Mouse (Mus musculus): Measurements from ENCODE around the gene Masp1. TPM values are rescaled to one million over a fixed set of nuclear protein-coding genes. Genes with fewer than 3 reads are reported as not detected.

The Masp1 gene
- total and polyA plus RNA-seq, 2 experiments: 61.3 to 71.1 TPM

DNA sequence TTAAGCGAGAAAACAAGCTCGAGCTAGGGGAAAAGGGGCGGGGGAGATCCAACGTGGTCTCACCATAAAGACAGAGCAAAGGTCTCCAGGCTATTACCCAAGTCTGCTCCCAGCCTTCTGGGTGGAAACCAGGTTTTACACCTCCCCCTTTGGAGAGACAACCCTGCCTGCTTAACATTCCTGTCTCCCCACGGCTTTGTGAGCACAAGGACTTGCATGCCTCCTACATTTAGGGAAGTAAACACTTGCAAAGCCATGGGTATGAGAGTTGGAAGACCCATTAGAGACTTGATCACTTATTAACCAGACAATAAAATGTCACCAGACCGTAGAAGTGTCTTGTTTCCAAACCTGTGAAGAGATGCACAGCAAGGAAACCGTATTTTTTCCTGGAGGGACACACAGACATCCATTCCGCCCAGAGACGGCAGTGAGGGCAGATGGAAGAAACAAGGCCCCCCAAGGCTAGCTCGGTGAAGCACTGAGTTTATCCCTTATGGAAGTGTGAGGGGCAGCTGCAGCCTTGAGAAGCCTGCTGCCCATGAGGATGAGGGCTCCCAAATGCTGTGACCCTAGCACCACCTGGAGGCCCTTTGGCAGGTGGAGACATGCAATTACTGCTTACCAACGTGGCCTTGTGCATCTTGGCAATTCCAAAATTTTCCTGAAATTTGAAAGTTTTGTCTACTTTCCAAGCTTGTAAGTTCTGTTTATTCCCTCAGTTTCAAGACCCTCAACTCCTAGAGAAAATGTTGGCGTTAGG is 83.0 kb downstream of the Masp1 start:
- no peak overlapping the region for H3K27ac ChIP-seq (replicated peaks; ENCODE audit: insufficient read depth, low read depth, low read length)
- DNase-seq (ENCODE audit: extremely low read depth, low read depth, low spot score): peak; percentile 38
- no peak overlapping the region for H3K9ac ChIP-seq (ENCODE audit: low read depth, low read length)
- H3K27me3 ChIP-seq (ENCODE audit: control insufficient read depth, insufficient read depth, low read length): no peaks in the 10 kb centered on the region
- H3K79me2 ChIP-seq (ENCODE audit: control insufficient read depth, insufficient read depth, low read length): no peaks in the 10 kb centered on the region
- H3K4me3 ChIP-seq (ENCODE audit: insufficient read depth, low read depth, low read length): no peak overlapping the region
- TF ChIP-seq CTCF (IDR thresholded peaks at IDR 0.05; ENCODE audit: low read depth, low read length) (peak; percentile 73), POLR2A (IDR thresholded peaks at IDR 0.05; ENCODE audit: extremely low read depth, insufficient read depth, low read length) (no peak)
- no peaks in the 10 kb centered on the region for H3K36me3 ChIP-seq (ENCODE audit: control insufficient read depth, insufficient read depth, low read length)
- WGBS: 41% methylated on average over 12 of the region's 12 CpGs
- no peaks in the 10 kb centered on the region for H3K4me1 ChIP-seq (ENCODE audit: control insufficient read depth, insufficient read depth, low read length)

DNA sequence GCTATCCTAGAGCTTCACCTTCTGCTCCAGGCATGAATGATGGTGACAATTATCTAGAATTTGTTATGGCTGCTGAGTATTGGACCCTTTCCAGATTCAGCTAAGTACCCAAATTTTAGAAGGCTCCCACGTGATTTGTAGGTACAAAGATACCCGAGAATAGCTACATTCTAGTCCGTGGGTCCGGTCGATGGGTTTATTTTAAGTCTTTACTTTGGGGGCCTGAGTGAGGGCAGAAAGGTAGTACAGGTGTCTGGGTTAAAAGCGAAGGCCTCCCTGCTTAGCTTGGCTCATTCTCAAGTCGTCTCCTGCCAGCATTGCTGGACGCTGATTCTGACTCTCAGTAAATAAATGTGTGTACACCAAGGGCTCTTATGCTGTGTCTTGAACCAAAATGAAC is 90.6 kb downstream of the Masp1 start:
- Histone ChIP-seq H3K27ac (replicated peaks; ENCODE audit: insufficient read depth, low read depth, low read length) (no peak overlapping the region), H3K36me3 (ENCODE audit: control insufficient read depth, insufficient read depth, low read length) (no peaks in the 10 kb centered on the region), H3K4me3 (ENCODE audit: insufficient read depth, low read depth, low read length) (no peak overlapping the region), H3K9ac (ENCODE audit: low read depth, low read length) (no peak overlapping the region), H3K27me3 (ENCODE audit: control insufficient read depth, insufficient read depth, low read length) (no peaks in the 10 kb centered on the region), H3K4me1 (ENCODE audit: control insufficient read depth, insufficient read depth, low read length) (no peaks in the 10 kb centered on the region), H3K79me2 (ENCODE audit: control insufficient read depth, insufficient read depth, low read length) (no peaks in the 10 kb centered on the region)
- 88% methylated on average over 8 of the region's 8 CpGs for WGBS
- no peak for DNase-seq (ENCODE audit: extremely low read depth, low read depth, low spot score)
- TF ChIP-seq POLR2A (IDR thresholded peaks at IDR 0.05; ENCODE audit: extremely low read depth, insufficient read depth, low read length): no peak
- no peak for TF ChIP-seq CTCF (IDR thresholded peaks at IDR 0.05; ENCODE audit: low read depth, low read length)

DNA sequence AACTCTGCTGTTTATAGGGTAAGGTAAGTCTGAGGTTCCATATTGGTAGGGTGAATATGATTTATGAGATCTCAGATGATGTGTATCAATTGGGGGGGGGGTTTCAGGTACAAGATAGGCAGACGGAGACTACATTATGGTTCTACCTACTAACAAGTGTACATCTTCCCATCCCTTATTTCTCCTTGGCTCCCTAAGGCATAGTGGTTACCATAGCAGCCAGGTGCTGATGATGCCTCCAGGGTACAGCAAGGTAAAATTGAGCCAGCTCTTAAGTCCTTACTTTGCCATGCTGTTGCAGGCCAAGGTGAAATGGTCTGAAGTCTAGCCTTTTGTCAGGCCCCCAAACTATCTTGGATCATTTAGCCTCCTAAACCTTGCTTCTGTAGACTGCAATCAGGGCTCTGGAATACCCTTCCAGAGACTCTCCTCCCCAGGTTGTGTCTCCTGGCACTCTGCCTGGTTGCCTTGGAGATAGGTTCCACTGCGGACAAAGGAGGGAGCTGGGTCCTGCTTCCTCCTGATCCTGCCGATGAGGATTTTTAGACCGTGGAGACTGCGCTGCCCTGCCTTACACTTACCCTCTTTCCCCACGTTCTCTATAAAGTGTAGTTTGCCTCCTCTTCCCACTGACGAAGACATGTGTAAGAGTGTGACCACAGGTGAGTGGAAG is 91.8 kb downstream of the Masp1 start, which contains the start of gene Rtp1:
Gene Rtp1 (plus strand): TSS at position 487 of the 673 bp plus-strand sequence.
- H3K79me2 ChIP-seq (ENCODE audit: control insufficient read depth, insufficient read depth, low read length): no peaks in the 10 kb centered on the region
- TF ChIP-seq POLR2A (IDR thresholded peaks at IDR 0.05; ENCODE audit: extremely low read depth, insufficient read depth, low read length) (no peak), CTCF (IDR thresholded peaks at IDR 0.05; ENCODE audit: low read depth, low read length) (no peak)
- H3K4me1 ChIP-seq (ENCODE audit: control insufficient read depth, insufficient read depth, low read length): no peaks in the 10 kb centered on the region
- no peaks in the 10 kb centered on the region for H3K36me3 ChIP-seq (ENCODE audit: control insufficient read depth, insufficient read depth, low read length)
- H3K27ac ChIP-seq (replicated peaks; ENCODE audit: insufficient read depth, low read depth, low read length): no peak within 1 kb of the TSS
- H3K9ac ChIP-seq (ENCODE audit: low read depth, low read length): no peak within 1 kb of the TSS
- no peaks in the 10 kb centered on the region for H3K27me3 ChIP-seq (ENCODE audit: control insufficient read depth, insufficient read depth, low read length)
- no peak within 1 kb of the TSS for H3K4me3 ChIP-seq (ENCODE audit: insufficient read depth, low read depth, low read length)
- no peak for DNase-seq (ENCODE audit: extremely low read depth, low read depth, low spot score)
- 84% methylated on average over 7 of the region's 7 CpGs for WGBS

DNA sequence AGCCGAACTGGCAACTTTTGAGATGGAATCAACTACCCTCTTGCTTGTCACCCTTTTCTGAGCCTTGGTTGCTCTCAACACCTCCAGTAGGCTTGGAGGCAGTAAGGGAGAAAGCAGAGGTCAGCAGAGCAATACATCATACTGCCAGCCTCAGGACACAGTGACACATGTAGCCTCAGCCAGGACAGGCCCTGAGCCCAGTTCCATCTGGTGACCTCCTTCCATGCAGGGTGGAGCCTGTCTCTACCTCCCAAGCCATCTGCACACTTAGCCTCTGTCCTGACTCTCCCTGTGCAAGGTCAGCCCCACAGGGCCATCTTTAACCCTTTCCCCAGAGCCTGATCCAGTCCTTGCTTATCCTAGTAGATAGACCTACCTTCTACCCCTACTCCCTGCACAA is 92.9 kb downstream of the Masp1 start:
- Histone ChIP-seq H3K27ac (replicated peaks; ENCODE audit: insufficient read depth, low read depth, low read length) (no peak overlapping the region), H3K36me3 (ENCODE audit: control insufficient read depth, insufficient read depth, low read length) (no peaks in the 10 kb centered on the region), H3K27me3 (ENCODE audit: control insufficient read depth, insufficient read depth, low read length) (no peaks in the 10 kb centered on the region), H3K4me3 (ENCODE audit: insufficient read depth, low read depth, low read length) (no peak overlapping the region), H3K79me2 (ENCODE audit: control insufficient read depth, insufficient read depth, low read length) (no peaks in the 10 kb centered on the region), H3K9ac (ENCODE audit: low read depth, low read length) (no peak overlapping the region), H3K4me1 (ENCODE audit: control insufficient read depth, insufficient read depth, low read length) (no peaks in the 10 kb centered on the region)
- TF ChIP-seq POLR2A (IDR thresholded peaks at IDR 0.05; ENCODE audit: extremely low read depth, insufficient read depth, low read length) (no peak), CTCF (IDR thresholded peaks at IDR 0.05; ENCODE audit: low read depth, low read length) (no peak)
- 89% methylated on average over 1 of the region's 1 CpGs for WGBS
- no peak for DNase-seq (ENCODE audit: extremely low read depth, low read depth, low spot score)

DNA sequence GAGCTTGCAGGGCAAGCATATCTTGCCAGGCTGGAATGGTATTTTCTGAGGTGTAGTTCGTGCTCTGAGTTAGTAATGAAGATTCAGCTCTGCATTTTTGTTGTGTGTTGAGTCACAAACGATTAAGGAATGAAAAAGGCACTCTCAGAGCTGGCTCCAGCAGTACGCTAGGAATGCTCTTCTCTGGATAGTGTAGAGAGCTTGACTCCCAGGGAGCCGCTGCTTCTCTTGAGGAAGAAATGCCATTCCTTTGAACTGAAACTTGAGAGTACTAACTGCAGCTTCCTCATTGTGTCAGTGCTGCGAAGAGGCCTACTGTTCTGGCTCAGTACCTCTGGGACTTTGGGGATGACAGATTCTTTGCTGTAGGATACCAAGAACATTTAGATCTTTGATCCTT is 96.8 kb downstream of the Masp1 start:
- Histone ChIP-seq H3K27ac (replicated peaks; ENCODE audit: insufficient read depth, low read depth, low read length) (no peak overlapping the region), H3K36me3 (ENCODE audit: control insufficient read depth, insufficient read depth, low read length) (no peaks in the 10 kb centered on the region), H3K79me2 (ENCODE audit: control insufficient read depth, insufficient read depth, low read length) (no peaks in the 10 kb centered on the region), H3K27me3 (ENCODE audit: control insufficient read depth, insufficient read depth, low read length) (no peaks in the 10 kb centered on the region), H3K4me1 (ENCODE audit: control insufficient read depth, insufficient read depth, low read length) (peaks cover 5% of the 10 kb centered on the region), H3K4me3 (ENCODE audit: insufficient read depth, low read depth, low read length) (no peak overlapping the region), H3K9ac (ENCODE audit: low read depth, low read length) (no peak overlapping the region)
- DNase-seq (ENCODE audit: extremely low read depth, low read depth, low spot score): no peak
- TF ChIP-seq CTCF (IDR thresholded peaks at IDR 0.05; ENCODE audit: low read depth, low read length): no peak
- TF ChIP-seq POLR2A (IDR thresholded peaks at IDR 0.05; ENCODE audit: extremely low read depth, insufficient read depth, low read length): no peak
- 81% methylated on average over 5 of the region's 5 CpGs for WGBS

Data from liver, adult 2 months (tissue).